Mouse (Mus musculus) liver, embryonic 16.5 days (tissue): ENCODE measurements around the gene Rnf220. TPM values are rescaled to one million over a fixed set of nuclear protein-coding genes. Genes with fewer than 3 reads are reported as not detected.

Source experiments
- ATAC-seq: fragments of 200-750 bp; cut with Nextera tagmentation; 2 replicates; pipeline ENCODE4 v1.8.0; 2017; ENCODE audit warnings: low read depth, mild to moderate bottlenecking, moderate number of reproducible peaks, moderate library complexity
- H3K27ac ChIP-seq: fragments of 300-500 bp; sonication (generic); 2 replicates; pipeline ENCODE4 v1.5.1; 2014; ENCODE audit warnings: mild to moderate bottlenecking, low read length
- H3K27me3 ChIP-seq: fragments of 300-500 bp; sonication (generic); 2 replicates; pipeline ENCODE4 v1.6.1; 2014; ENCODE audit warnings: low read depth, low read length, mixed read lengths; ENCODE audit not compliant: control insufficient read depth, insufficient read depth
- H3K36me3 ChIP-seq: fragments of 300-500 bp; sonication (generic); 2 replicates; pipeline ENCODE4 v1.6.1; 2014; ENCODE audit warnings: mild to moderate bottlenecking; ENCODE audit not compliant: control insufficient read depth, insufficient read depth
- H3K4me1 ChIP-seq: fragments of 300-500 bp; sonication (generic); 2 replicates; pipeline ENCODE4 v1.6.1; 2014; ENCODE audit warnings: low read depth, low read length, mixed read lengths; ENCODE audit not compliant: control insufficient read depth
- H3K4me2 ChIP-seq: fragments of 300-500 bp; sonication (generic); 2 replicates; pipeline ENCODE4 v1.6.1; 2014; ENCODE audit warnings: low read depth, low read length, mixed read lengths
- H3K4me3 ChIP-seq: fragments of 300-500 bp; sonication (generic); 2 replicates; pipeline ENCODE4 v1.5.1; 2014; ENCODE audit warnings: low read depth, mild to moderate bottlenecking, low read length
- H3K9ac ChIP-seq: fragments of 300-500 bp; sonication (generic); 2 replicates; pipeline ENCODE4 v1.6.1; 2014; ENCODE audit warnings: low read depth, low read length
- H3K9me3 ChIP-seq: fragments of 300-500 bp; sonication (generic); replicated peaks from 2 replicates; pipeline ENCODE4 v1.6.1; 2016; ENCODE audit warnings: low read length; ENCODE audit not compliant: control insufficient read depth
- WGBS: fragments of 180-500 bp; shearing (Covaris S2); extraction: QIAGEN DNeasy Blood & Tissue Kit; methylation state at CpG from one replicate; pipeline ENCODE4 v1.1.7; 2014; ENCODE audit not compliant: insufficient replicate concordance; 5-methylcytosine and 5-hydroxymethylcytosine counted together
- polyA plus RNA-seq: library from polyadenylated mRNA; unstranded; fragments of >200 nt; fragmentation: Nextera tagmentation; extraction: Ambion mirVana; gene quantifications from 2 replicates; pipeline ENCODE4 v1.2.1, GENCODE M21; 2015

The Rnf220 gene
- polyA plus RNA-seq, 1 experiment from 2014 or later, result 21.5 TPM

DNA sequence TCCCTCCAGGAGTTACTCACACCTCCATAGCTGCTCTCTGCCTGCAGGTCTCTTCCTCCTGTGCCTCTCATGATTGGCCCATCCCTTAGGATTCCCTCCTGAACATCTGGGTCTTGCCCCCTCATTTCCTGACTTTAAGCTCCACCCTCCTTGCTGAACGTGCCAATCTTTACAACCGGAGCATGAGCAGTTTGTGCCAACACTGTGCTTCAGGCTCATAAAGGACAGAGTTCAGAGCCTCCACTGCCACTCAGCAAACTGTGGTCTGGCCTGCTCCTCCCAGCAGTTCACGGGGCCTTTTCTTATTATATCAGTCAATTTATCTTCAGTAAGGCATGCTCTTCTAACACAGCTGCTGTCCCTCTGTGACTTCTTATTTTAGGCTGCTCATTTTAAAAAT, 93.4 kb downstream of the Rnf220 start:
- Histone ChIP-seq H3K36me3 (no peaks in the 10 kb centered on the region), H3K9me3 (no peaks in the 10 kb centered on the region), H3K9ac (no peak overlapping the region), H3K4me1 (no peaks in the 10 kb centered on the region), H3K4me3 (no peak overlapping the region), H3K27me3 (no peaks in the 10 kb centered on the region), H3K27ac (no peak overlapping the region), H3K4me2 (no peak overlapping the region)
- ATAC-seq, result no peak
- 34% methylated on average over 3 of the region's 3 CpGs for WGBS

DNA sequence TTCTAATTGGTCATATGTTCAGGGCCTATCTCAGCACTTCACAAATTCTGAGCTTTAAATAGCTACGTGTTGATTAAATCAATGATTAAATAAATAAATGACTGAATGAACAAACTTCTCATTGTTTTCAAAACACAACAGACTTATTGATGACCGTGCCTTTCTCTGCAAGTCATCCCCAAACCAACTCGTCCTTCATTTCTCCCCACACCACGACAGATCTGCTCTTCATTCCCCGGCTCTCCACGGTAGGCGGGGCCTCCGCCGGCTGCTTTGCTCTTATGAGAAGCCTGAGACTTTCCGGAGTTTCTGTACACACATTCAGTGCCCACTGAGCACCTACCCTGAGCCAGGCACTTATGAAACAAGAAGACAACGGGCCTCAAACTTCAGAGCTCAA, 99.7 kb downstream of the Rnf220 start:
- 69% methylated on average over 11 of the region's 11 CpGs for WGBS
- no peak overlapping the region for H3K9ac ChIP-seq
- H3K27me3 ChIP-seq, result no peaks in the 10 kb centered on the region
- H3K9me3 ChIP-seq, result no peaks in the 10 kb centered on the region
- H3K4me3 ChIP-seq, result no peak overlapping the region
- H3K27ac ChIP-seq, result no peak overlapping the region
- H3K36me3 ChIP-seq, result no peaks in the 10 kb centered on the region
- H3K4me1 ChIP-seq, result no peaks in the 10 kb centered on the region
- no peak for ATAC-seq
- H3K4me2 ChIP-seq, result no peak overlapping the region

DNA sequence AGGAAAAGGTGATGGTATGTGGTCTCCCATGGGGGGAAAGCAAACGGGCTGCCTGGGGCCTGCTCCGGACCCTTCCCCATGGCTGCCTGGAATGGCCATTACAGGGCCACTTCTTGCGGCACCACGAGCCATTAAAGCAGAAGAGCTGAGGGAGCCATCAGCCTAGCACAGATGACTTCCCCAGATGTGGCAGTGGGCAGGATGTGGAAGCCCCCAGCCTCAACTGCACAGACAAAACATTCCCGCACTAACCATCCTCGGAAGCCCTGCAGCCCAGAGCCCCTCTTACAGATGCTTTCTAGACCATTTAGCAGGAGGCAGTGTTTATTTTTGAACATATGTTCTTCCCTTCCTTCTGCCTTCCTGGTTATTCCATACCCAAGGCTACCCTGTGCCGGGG, 103.8 kb downstream of the Rnf220 start:
- no peak overlapping the region for H3K4me2 ChIP-seq
- H3K4me1 ChIP-seq, result no peaks in the 10 kb centered on the region; the same call in 1 of the 2 replicates
- H3K9ac ChIP-seq, result no peak overlapping the region
- no peak for ATAC-seq
- no peaks in the 10 kb centered on the region for H3K36me3 ChIP-seq
- 59% methylated on average over 7 of the region's 7 CpGs for WGBS
- no peak overlapping the region for H3K27ac ChIP-seq
- H3K27me3 ChIP-seq, result no peaks in the 10 kb centered on the region
- no peaks in the 10 kb centered on the region for H3K9me3 ChIP-seq
- H3K4me3 ChIP-seq, result no peak overlapping the region

DNA sequence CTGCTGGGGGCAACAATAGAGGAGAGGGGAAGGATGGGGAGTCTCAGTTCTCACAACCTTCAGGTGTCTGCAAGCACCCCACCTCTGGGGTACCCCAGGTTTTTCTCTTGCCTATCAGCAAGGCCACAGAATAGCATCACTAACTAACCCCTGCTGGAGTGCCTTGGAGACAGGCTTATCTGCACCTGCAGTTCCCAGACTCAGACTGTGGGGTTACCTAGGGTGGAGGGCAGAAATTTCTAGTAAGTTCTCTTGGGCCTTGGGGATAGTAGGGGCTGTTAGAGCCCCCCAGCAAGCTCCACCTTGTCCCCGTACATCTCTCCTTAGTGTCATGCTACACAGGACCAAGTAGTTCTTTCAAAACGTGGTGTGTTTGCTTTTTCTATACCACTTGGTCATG, 104.5 kb downstream of the Rnf220 start:
- Histone ChIP-seq H3K27me3 (no peaks in the 10 kb centered on the region), H3K4me3 (no peak overlapping the region), H3K9me3 (no peaks in the 10 kb centered on the region), H3K36me3 (no peaks in the 10 kb centered on the region), H3K4me2 (no peak overlapping the region), H3K27ac (no peak overlapping the region), H3K4me1 (no peaks in the 10 kb centered on the region; the same call in 1 of the 2 replicates), H3K9ac (no peak overlapping the region)
- ATAC-seq, result no peak
- 38% methylated on average over 2 of the region's 2 CpGs for WGBS

DNA sequence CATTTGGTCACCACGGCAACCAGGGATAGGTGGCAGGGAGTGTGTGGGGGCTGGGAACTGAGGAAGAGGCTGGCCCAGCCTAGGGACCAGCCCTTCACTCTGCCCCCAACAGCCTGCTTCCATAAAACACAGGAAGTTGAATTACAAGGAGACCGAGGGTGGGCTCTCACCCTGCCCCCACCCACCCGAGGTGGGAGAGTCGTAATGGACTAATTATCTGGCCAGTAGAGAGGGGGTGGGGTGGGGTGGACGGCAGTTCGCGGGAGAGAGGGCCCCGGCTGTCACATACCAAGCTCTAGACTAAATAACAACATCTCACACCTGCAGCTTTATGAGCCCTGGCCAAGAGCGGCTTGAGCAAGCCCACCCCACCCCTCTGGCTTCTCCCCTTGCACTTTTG, 104.9 kb downstream of the Rnf220 start:
- no peak overlapping the region for H3K4me3 ChIP-seq
- ATAC-seq, result no peak
- H3K27me3 ChIP-seq, result no peaks in the 10 kb centered on the region
- no peak overlapping the region for H3K27ac ChIP-seq
- H3K4me2 ChIP-seq, result 0 out of 2 replicates have a peak overlapping the region, but pooled peaks have one; percentile 8
- WGBS, result 18% methylated on average over 9 of the region's 9 CpGs
- no peak overlapping the region for H3K9ac ChIP-seq
- no peaks in the 10 kb centered on the region for H3K36me3 ChIP-seq
- H3K4me1 ChIP-seq, result no peaks in the 10 kb centered on the region; the same call in 1 of the 2 replicates
- no peaks in the 10 kb centered on the region for H3K9me3 ChIP-seq

DNA sequence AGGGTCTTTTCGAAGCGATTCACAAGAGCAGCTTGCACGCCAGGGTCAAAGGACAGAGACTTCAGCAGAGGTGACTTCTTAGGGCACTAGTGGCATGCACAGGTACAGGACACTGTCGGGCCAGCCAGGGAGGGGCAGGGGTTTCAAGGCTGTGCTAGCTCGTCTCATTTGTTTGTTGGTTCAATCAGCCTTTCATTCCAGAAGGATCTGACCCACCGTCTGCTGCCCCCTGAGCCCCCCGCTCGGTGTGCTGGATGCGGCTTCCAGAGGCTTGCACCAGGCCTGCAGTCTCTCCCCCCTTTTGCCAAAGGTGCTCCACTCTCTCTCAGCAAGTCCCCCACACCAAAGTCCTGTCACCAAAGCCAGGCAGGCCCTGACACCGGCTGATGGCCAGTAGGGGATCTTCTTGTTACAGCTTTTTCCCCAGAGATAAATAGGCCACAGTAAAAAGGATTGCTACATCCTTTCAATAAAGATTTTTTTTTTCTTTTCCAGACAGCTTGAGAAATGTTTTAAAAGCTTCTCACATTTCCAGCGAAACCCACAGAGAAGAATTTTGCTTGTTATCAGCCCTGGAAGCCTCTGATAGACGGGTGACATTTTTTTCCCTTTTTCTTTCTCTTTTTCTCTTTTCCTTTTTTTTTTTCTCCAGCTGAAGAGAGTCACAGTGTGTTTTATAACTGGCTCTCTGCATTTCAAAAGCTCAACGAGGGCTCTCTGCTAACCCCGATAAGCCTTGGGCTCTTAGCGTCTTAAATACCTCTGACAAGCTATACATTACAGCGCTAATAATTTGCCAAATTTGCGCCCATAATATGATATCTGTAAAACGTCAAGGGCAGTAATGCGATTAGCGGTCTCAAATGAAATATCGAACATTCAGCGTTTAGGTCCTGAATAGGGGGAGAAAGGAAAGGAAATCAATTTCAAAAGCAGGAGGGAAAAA, 105.7 kb downstream of the Rnf220 start:
- no peak for ATAC-seq
- no peaks in the 10 kb centered on the region for H3K27me3 ChIP-seq
- no peak overlapping the region for H3K9ac ChIP-seq
- 46% methylated on average over 22 of the region's 22 CpGs for WGBS
- no peaks in the 10 kb centered on the region for H3K36me3 ChIP-seq
- no peak overlapping the region for H3K4me3 ChIP-seq
- H3K9me3 ChIP-seq, result no peaks in the 10 kb centered on the region
- H3K4me1 ChIP-seq, result no peaks in the 10 kb centered on the region; the same call in 1 of the 2 replicates
- H3K27ac ChIP-seq, result no peak overlapping the region
- 0 out of 2 replicates have a peak overlapping the region, but pooled peaks have one; percentile 8 for H3K4me2 ChIP-seq

DNA sequence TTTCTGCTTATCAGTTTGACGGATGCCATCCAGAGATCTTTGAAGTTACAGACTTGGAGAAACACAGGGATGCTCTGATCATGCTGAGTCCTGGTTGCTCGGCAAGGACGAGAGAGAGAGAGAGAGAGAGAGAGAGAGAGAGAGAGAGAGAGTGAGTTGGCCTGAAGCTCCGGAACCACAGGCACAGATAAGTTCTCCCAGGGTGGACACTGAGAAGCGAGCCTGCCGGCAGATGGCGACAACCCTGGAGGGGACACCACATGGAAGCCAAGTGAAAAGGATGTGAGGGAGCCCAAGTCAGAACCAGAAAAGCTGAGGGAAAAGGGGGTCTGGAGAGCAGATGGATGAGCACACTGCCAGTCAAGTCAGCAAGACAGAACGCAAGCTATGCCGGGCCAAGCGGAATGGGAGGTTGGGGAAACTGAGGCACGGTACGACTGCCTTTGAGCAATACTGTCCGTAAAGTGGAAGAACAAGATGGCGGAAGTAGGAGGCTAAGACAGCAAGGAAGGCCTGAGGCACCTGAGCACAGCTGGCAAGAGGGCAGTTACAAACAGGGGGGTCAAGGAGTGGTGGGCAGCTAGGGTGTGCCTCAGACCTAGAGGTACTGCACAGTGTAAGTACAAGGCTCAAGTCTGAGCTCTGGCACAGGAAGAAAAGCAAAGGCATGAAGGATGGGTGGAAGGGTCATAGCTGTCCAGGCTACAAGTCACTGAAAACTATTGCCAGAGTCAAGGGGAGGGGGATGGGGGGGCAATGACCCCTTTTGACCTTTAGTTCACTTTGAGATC, 107.4 kb downstream of the Rnf220 start:
- H3K9ac ChIP-seq, result no peak overlapping the region
- no peak overlapping the region for H3K27ac ChIP-seq
- no peaks in the 10 kb centered on the region; the same call in 1 of the 2 replicates for H3K4me1 ChIP-seq
- no peak overlapping the region for H3K4me3 ChIP-seq
- no peak overlapping the region for H3K4me2 ChIP-seq
- H3K36me3 ChIP-seq, result no peaks in the 10 kb centered on the region
- no peaks in the 10 kb centered on the region for H3K27me3 ChIP-seq
- ATAC-seq, result no peak
- H3K9me3 ChIP-seq, result no peaks in the 10 kb centered on the region
- 69% methylated on average over 14 of the region's 14 CpGs for WGBS

DNA sequence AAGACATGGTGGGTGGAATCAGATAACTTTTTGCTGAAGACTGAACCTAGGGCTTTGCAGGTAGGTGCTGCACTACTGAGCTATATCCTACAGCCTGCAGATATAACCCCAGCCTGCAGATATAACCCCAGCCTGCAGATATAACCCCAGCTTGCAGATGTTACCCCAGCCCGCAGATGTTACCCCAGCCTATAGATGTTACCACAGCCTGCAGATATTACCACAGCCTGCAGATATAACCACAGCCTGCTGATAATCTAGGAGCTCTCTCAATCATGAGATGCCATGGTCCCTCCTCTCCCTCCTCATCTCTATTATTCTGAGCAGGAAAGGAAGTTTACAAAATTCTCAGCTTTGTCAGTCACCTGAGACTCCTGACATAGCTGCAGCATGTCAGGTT, 111.6 kb downstream of the Rnf220 start:
- 15% methylated on average over 1 of the region's 1 CpGs for WGBS
- Histone ChIP-seq H3K27ac (no peak overlapping the region), H3K9me3 (no peaks in the 10 kb centered on the region), H3K4me3 (no peak overlapping the region), H3K4me1 (no peaks in the 10 kb centered on the region), H3K4me2 (no peak overlapping the region), H3K27me3 (no peaks in the 10 kb centered on the region), H3K36me3 (no peaks in the 10 kb centered on the region), H3K9ac (no peak overlapping the region)
- ATAC-seq, result no peak

- Histone ChIP-seq H3K36me3 (no peaks in the 10 kb centered on the region), H3K4me3 (no peak overlapping the region), H3K27ac (no peak overlapping the region), H3K27me3 (no peaks in the 10 kb centered on the region), H3K9me3 (no peaks in the 10 kb centered on the region), H3K9ac (no peak overlapping the region), H3K4me2 (no peak overlapping the region), H3K4me1 (no peaks in the 10 kb centered on the region)
- 74% methylated on average over 8 of the region's 8 CpGs for WGBS
- ATAC-seq, result no peak
Measured at GRCm38 (mm10) chr4:117381846-117382245, 115.0 kb downstream of the Rnf220 start.
